Mouse (Mus musculus): ENCODE results near the gene Dmrtc1c2.
"Not testable (repeated sequence)": the region's sequence is repeated elsewhere in the genome, so short reads cannot be mapped to it uniquely, and the experiment has no call there.

Gene Dmrtc1c2

GRCm38 (mm10) chrX:102854516-102854915 lies at the start of gene Dmrtc1c2:
Dmrtc1c2 (minus strand) TSS chrX:102854616.
- DNase-seq, result not testable (repeated sequence)

GRCm38 (mm10) chrX:102867871-102868270 lies 13.5 kb upstream of the Dmrtc1c2 start, which contains the start of gene 1700031F05Rik:
1700031F05Rik (minus strand) TSS chrX:102867971.
- DNase-seq, result no peak

DNA sequence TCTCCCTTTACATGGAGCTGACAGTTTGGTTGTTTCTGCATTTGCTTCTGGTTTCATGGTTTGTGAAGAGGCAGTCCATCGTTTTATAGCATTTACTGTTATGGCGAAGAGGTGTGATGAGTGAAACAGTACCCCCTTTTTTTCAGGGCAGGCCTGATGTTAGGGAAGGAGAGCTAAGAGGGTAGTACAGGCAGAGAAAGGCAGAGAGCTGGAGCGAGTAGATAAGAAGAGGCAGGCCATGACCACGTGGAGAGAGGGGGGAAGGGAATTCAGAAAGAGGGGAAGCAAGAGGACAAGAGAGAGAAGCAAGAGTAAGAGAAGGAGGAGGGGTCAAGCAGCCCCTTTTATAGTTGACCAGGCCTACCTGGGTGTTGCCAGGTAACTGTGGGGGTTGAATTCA lies 42.1 kb downstream of the Dmrtc1c2 start:
- DNase-seq, result no peak

GRCm38 (mm10) chrX:102802663-102803062 lies 51.8 kb downstream of the Dmrtc1c2 start, which contains the start of gene Dmrtc1c1:
Dmrtc1c1 (plus strand) TSS chrX:102802963.
- not testable (repeated sequence) for DNase-seq

Data from cerebellum, adult 18-20 months (tissue).